Mouse (Mus musculus) bone marrow, adult 2 months (tissue): Measurements from ENCODE around the gene Nucb2.

Source experiments
- CTCF ChIP-seq: fragments of 200-500 bp; IDR thresholded peaks from 2 replicates; pipeline ENCODE4 v1.5.1; 2011; ENCODE audit warnings: low read length, control low read depth; ENCODE audit not compliant: control insufficient read depth, insufficient read depth
- POLR2A ChIP-seq: fragments of 200-500 bp; IDR thresholded peaks from 2 replicates; pipeline ENCODE4 v1.6.1; 2011; ENCODE audit warnings: low read depth, mild to moderate bottlenecking, control low read depth, low read length, borderline replicate concordance; ENCODE audit not compliant: control insufficient read depth

GRCm38 (mm10) chr7:116517240-116517639, 13.1 kb downstream of the Nucb2 start:
- TF ChIP-seq CTCF (no peak), POLR2A (no peak)
